Mouse (Mus musculus) MEL (cell line): Measurements from ENCODE around the gene Chst8. TPM values are rescaled to one million over a fixed set of nuclear protein-coding genes. Genes with fewer than 3 reads are reported as not detected.
A peak's percentile ranks its signal among the peaks of the same experiment; 100 is the strongest.

Experiments used
- DNase-seq: peaks from one replicate; pipeline ENCODE4 v3.0.0; 2011; ENCODE audit warnings: low read depth, low spot score
- H3K27ac ChIP-seq: 2 replicates; pipeline ENCODE4 v1.5.1; 2012; ENCODE audit warnings: low read depth, mild to moderate bottlenecking, control low read depth, low read length, moderate library complexity; ENCODE audit not compliant: control insufficient read depth
- H3K27me3 ChIP-seq, 2 experiments: fragments of 150-350 bp in 1 of 2; sonication (generic) in 1 of 2; 2 replicates each; pipeline ENCODE4 v1.6.1; 2012; ENCODE audit warnings: low read length in 2 of 2, mild to moderate bottlenecking in 2 of 2, improper control_type of control experiment in 1 of 2, moderate library complexity in 1 of 2; ENCODE audit not compliant: insufficient read depth in 2 of 2, control insufficient read depth in 1 of 2
- H3K36me3 ChIP-seq, 2 experiments: 2 replicates each; pipeline ENCODE4 v1.6.1; 2012 to 2014; ENCODE audit warnings: low read length in 2 of 2, improper control_type of control experiment in 1 of 2, inconsistent platforms in 1 of 2, mild to moderate bottlenecking in 1 of 2; ENCODE audit not compliant: insufficient read depth in 2 of 2, control insufficient read depth in 1 of 2
- H3K4me1 ChIP-seq, 2 experiments: fragments of 150-350 bp in 1 of 2; sonication (generic) in 1 of 2; 2 replicates each; pipeline ENCODE4 v1.6.1; 2012; ENCODE audit warnings: low read length in 2 of 2, improper control_type of control experiment in 1 of 2, mild to moderate bottlenecking in 1 of 2; ENCODE audit not compliant: insufficient read depth in 2 of 2, control insufficient read depth in 1 of 2
- H3K4me3 ChIP-seq, 2 experiments: fragments of 150-350 bp in 1 of 2; sonication (generic) in 1 of 2; 2 replicates each; pipeline ENCODE4 v1.5.1; 2012; ENCODE audit warnings: low read depth in 2 of 2, low read length in 2 of 2, mild to moderate bottlenecking in 2 of 2, moderate library complexity in 2 of 2, control low read depth in 1 of 2, improper control_type of control experiment in 1 of 2; ENCODE audit not compliant: control insufficient read depth in 1 of 2, insufficient read depth in 1 of 2
- H3K79me2 ChIP-seq: 2 replicates; pipeline ENCODE4 v1.6.1; 2012; ENCODE audit warnings: mild to moderate bottlenecking, low read length, moderate library complexity; ENCODE audit not compliant: control insufficient read depth, poor library complexity, insufficient read depth
- H3K9ac ChIP-seq: 2 replicates; pipeline ENCODE4 v1.6.1; 2012; ENCODE audit warnings: low read depth, mild to moderate bottlenecking, control low read depth, low read length, moderate library complexity; ENCODE audit not compliant: control insufficient read depth, poor library complexity, severe bottlenecking
- H3K9me3 ChIP-seq: fragments of 150-350 bp; sonication (generic); replicated peaks from 2 replicates; pipeline ENCODE4 v1.6.1; 2012; ENCODE audit warnings: mild to moderate bottlenecking, low read length, improper control_type of control experiment, moderate library complexity; ENCODE audit not compliant: insufficient read depth
- BHLHE40 ChIP-seq: IDR thresholded peaks from 2 replicates; pipeline ENCODE4 v1.6.1; 2012; ENCODE audit warnings: low read depth, mild to moderate bottlenecking, inconsistent platforms, low read length, improper control_type of control experiment, borderline replicate concordance
- CHD1 ChIP-seq: IDR thresholded peaks from 2 replicates; pipeline ENCODE4 v1.6.1; 2012; ENCODE audit warnings: low read depth, mild to moderate bottlenecking, inconsistent platforms, low read length, improper control_type of control experiment
- CHD2 ChIP-seq: IDR thresholded peaks from 2 replicates; pipeline ENCODE4 v1.6.1; 2011; ENCODE audit warnings: low read length, improper control_type of control experiment
- CTCF ChIP-seq, 3 experiments: IDR thresholded peaks in 2 of 3; conservative IDR thresholded peaks in 1 of 3; 2 replicates each; pipeline ENCODE4 v1.5.1; 2011 to 2012; ENCODE audit warnings: low read length in 3 of 3, low read depth in 2 of 3, mild to moderate bottlenecking in 2 of 3, improper control_type of control experiment in 1 of 3, inconsistent platforms in 1 of 3, mixed read lengths in 1 of 3, moderate library complexity in 1 of 3; ENCODE audit not compliant: control insufficient read depth in 1 of 3, insufficient read depth in 1 of 3, poor library complexity in 1 of 3, severe bottlenecking in 1 of 3
- ELF1 ChIP-seq: IDR thresholded peaks from 2 replicates; pipeline ENCODE4 v1.6.1; 2014; ENCODE audit warnings: low read depth, mild to moderate bottlenecking, inconsistent platforms, low read length, improper control_type of control experiment, moderate library complexity
- EP300 ChIP-seq, 2 experiments: IDR thresholded peaks; 2 replicates each; pipeline ENCODE4 v1.6.1; 2011; ENCODE audit warnings: improper control_type of control experiment in 2 of 2, low read length in 2 of 2, low read depth in 1 of 2, mild to moderate bottlenecking in 1 of 2
- GABPA ChIP-seq: IDR thresholded peaks from 2 replicates; pipeline ENCODE4 v1.6.1; 2012; ENCODE audit warnings: low read depth, mild to moderate bottlenecking, inconsistent platforms, low read length, improper control_type of control experiment, moderate library complexity
- HCFC1 ChIP-seq: IDR thresholded peaks from 2 replicates; pipeline ENCODE4 v1.6.1; 2012; ENCODE audit warnings: low read depth, mild to moderate bottlenecking, inconsistent platforms, low read length, improper control_type of control experiment, moderate library complexity
- JUND ChIP-seq: IDR thresholded peaks from 2 replicates; pipeline ENCODE4 v1.6.1; 2011; ENCODE audit warnings: low read depth, mild to moderate bottlenecking, improper control_type of control experiment, low read length
- MAFK ChIP-seq: IDR thresholded peaks from 2 replicates; pipeline ENCODE4 v1.6.1; 2011; ENCODE audit warnings: low read depth, mild to moderate bottlenecking, low read length, improper control_type of control experiment, borderline replicate concordance
- MAZ ChIP-seq: IDR thresholded peaks from 2 replicates; pipeline ENCODE4 v1.6.1; 2012; ENCODE audit warnings: low read depth, mild to moderate bottlenecking, inconsistent platforms, low read length, improper control_type of control experiment
- NRF1 ChIP-seq: IDR thresholded peaks from 2 replicates; pipeline ENCODE4 v1.6.1; 2014; ENCODE audit warnings: low read depth, mild to moderate bottlenecking, inconsistent platforms, low read length, improper control_type of control experiment, moderate library complexity; ENCODE audit not compliant: poor library complexity, insufficient read depth, severe bottlenecking
- POLR2A ChIP-seq, 2 experiments: IDR thresholded peaks; 2 replicates each; pipeline ENCODE4 v1.6.1; 2011 to 2012; ENCODE audit warnings: low read length in 2 of 2, mild to moderate bottlenecking in 2 of 2, control low read depth in 1 of 2, improper control_type of control experiment in 1 of 2, low read depth in 1 of 2, moderate library complexity in 1 of 2; ENCODE audit not compliant: control insufficient read depth in 1 of 2, insufficient read depth in 1 of 2, poor library complexity in 1 of 2
- RAD21 ChIP-seq: IDR thresholded peaks from 2 replicates; pipeline ENCODE4 v1.6.1; 2011; ENCODE audit warnings: mild to moderate bottlenecking, low read depth, low read length, improper control_type of control experiment
- RCOR1 ChIP-seq: IDR thresholded peaks from 2 replicates; pipeline ENCODE4 v1.6.1; 2012; ENCODE audit warnings: low read depth, mild to moderate bottlenecking, inconsistent platforms, low read length, improper control_type of control experiment
- TBP ChIP-seq: IDR thresholded peaks from 2 replicates; pipeline ENCODE4 v1.8.0; 2011; ENCODE audit warnings: low read depth, low read length, improper control_type of control experiment
- USF1 ChIP-seq: IDR thresholded peaks from 2 replicates; pipeline ENCODE4 v1.6.1; 2014; ENCODE audit warnings: low read depth, mild to moderate bottlenecking, inconsistent platforms, low read length, improper control_type of control experiment, moderate library complexity
- ZC3H11A ChIP-seq: IDR thresholded peaks from 2 replicates; pipeline ENCODE4 v1.6.1; 2012; ENCODE audit warnings: low read depth, mild to moderate bottlenecking, inconsistent platforms, low read length, improper control_type of control experiment
- ZMIZ1 ChIP-seq: IDR thresholded peaks from 2 replicates; pipeline ENCODE4 v1.6.1; 2012; ENCODE audit warnings: low read depth, mild to moderate bottlenecking, inconsistent platforms, low read length, improper control_type of control experiment, moderate library complexity
- polyA plus RNA-seq, 2 experiments: library from polyadenylated mRNA; stranded (reverse) in 1 of 2; unstranded in 1 of 2; fragments of >175 nt in 1 of 2; fragments of >200 nt in 1 of 2; gene quantifications; 2 replicates each; pipeline versions ENCODE4 v1.2.1 to v1.2.4; 2012; ENCODE audit warnings: low replicate concordance in 2 of 2, low read depth in 1 of 2; ENCODE audit not compliant: insufficient read length in 2 of 2, insufficient read depth in 1 of 2, missing spikeins in 1 of 2
- total RNA-seq: library from RNA; depleted of rRNA; stranded (reverse); fragments of 300-350 nt; gene quantifications from 2 replicates; pipeline ENCODE4 v1.2.3, GENCODE M21; 2012

Gene Chst8
- total and polyA plus RNA-seq, 3 experiments = not detected

- no peak for DNase-seq
- no peaks in the 10 kb centered on the region for H3K36me3 ChIP-seq
- H3K27me3 ChIP-seq = no peaks in the 10 kb centered on the region
- no peak within 1 kb of the TSS for H3K4me3 ChIP-seq
- H3K9ac ChIP-seq = no peak within 1 kb of the TSS
- H3K79me2 ChIP-seq = no peaks in the 10 kb centered on the region
- no peak within 1 kb of the TSS for H3K27ac ChIP-seq
- no peaks in the 10 kb centered on the region for H3K4me1 ChIP-seq
- H3K9me3 ChIP-seq = no peaks in the 10 kb centered on the region
- TF ChIP-seq TBP (no peak), ZC3H11A (no peak), NRF1 (no peak), MAZ (no peak), RAD21 (no peak), CHD1 (no peak), CTCF (IDR thresholded peaks at IDR 0.05 in 2 of 3, conservative IDR thresholded peaks at IDR 0.05 in 1 of 3; ENCODE audit: control insufficient read depth in 1 of 3, insufficient read depth in 1 of 3, low read depth in 2 of 3, low read length in 3 of 3, poor library complexity in 1 of 3, severe bottlenecking in 1 of 3) (no peak), HCFC1 (no peak), ZMIZ1 (no peak), BHLHE40 (no peak), EP300 (IDR thresholded peaks at IDR 0.05; ENCODE audit: low read depth in 1 of 2, low read length in 2 of 2) (no peak), GABPA (no peak), POLR2A (IDR thresholded peaks at IDR 0.05; ENCODE audit: control insufficient read depth in 1 of 2, insufficient read depth in 1 of 2, low read depth in 1 of 2, low read length in 2 of 2, poor library complexity in 1 of 2) (no peak), JUND (no peak), RCOR1 (no peak), MAFK (no peak), USF1 (no peak), ELF1 (no peak), CHD2 (no peak)
Measured at GRCm38 (mm10) chr7:34656632-34657031, 155.9 kb downstream of the Chst8 start, which contains the start of gene Kctd15. Gene Kctd15, minus strand, starts transcription at chr7:34656732.

- Histone ChIP-seq H3K27me3 (no peaks in the 10 kb centered on the region), H3K9me3 (no peaks in the 10 kb centered on the region), H3K4me1 (no peaks in the 10 kb centered on the region)
- TF ChIP-seq CTCF (IDR thresholded peaks at IDR 0.05 in 2 of 3, conservative IDR thresholded peaks at IDR 0.05 in 1 of 3; ENCODE audit: control insufficient read depth in 1 of 3, insufficient read depth in 1 of 3, low read depth in 2 of 3, low read length in 3 of 3, poor library complexity in 1 of 3, severe bottlenecking in 1 of 3) = no peak
- TF ChIP-seq POLR2A (IDR thresholded peaks at IDR 0.05; ENCODE audit: control insufficient read depth in 1 of 2, insufficient read depth in 1 of 2, low read depth in 1 of 2, low read length in 2 of 2, poor library complexity in 1 of 2) = 0 out of 4 replicates have a peak, but pooled peaks of 1 of the 2 experiments have one; percentile 13
- TF ChIP-seq, all 39 proteins: peak for 1
- no peak for DNase-seq
- Histone ChIP-seq H3K79me2 (no peaks in the 10 kb centered on the region), H3K4me3 (no peak overlapping the region), H3K27ac (no peak overlapping the region), H3K36me3 (no peaks in the 10 kb centered on the region), H3K9ac (no peak overlapping the region)
Measured at GRCm38 (mm10) chr7:34655086-34655839, 157.2 kb downstream of the Chst8 start.
